Mouse (Mus musculus) liver, embryonic 13.5 days (tissue): ENCODE data around the gene Tnnt3. TPM values are rescaled to one million over a fixed set of nuclear protein-coding genes. Genes with fewer than 3 reads are reported as not detected.

Experiments used
- ATAC-seq: fragments of 200-750 bp; cut with Nextera tagmentation; 2 replicates; pipeline ENCODE4 v1.8.0; 2017; ENCODE audit warnings: low read depth, mild to moderate bottlenecking, moderate number of reproducible peaks, moderate library complexity
- DNase-seq: peaks from one replicate; pipeline ENCODE4 v3.0.0; 2022
- H3K27ac ChIP-seq: fragments of 300-500 bp; sonication (generic); 2 replicates; pipeline ENCODE4 v1.5.1; 2015; ENCODE audit warnings: moderate library complexity, mild to moderate bottlenecking, inconsistent platforms
- H3K27me3 ChIP-seq: fragments of 300-500 bp; sonication (generic); 2 replicates; pipeline ENCODE4 v1.6.1; 2015; ENCODE audit warnings: mild to moderate bottlenecking, inconsistent platforms
- H3K36me3 ChIP-seq: fragments of 300-500 bp; sonication (generic); 2 replicates; pipeline ENCODE4 v1.6.1; 2015; ENCODE audit warnings: mild to moderate bottlenecking, inconsistent platforms
- H3K4me1 ChIP-seq: fragments of 300-500 bp; sonication (generic); replicated peaks from 2 replicates; pipeline ENCODE4 v1.6.1; 2015; ENCODE audit warnings: inconsistent platforms
- H3K4me2 ChIP-seq: fragments of 300-500 bp; sonication (generic); 2 replicates; pipeline ENCODE4 v1.6.1; 2015; ENCODE audit warnings: inconsistent platforms, mild to moderate bottlenecking, moderate library complexity
- H3K4me3 ChIP-seq: fragments of 300-500 bp; sonication (generic); replicated peaks from 2 replicates; pipeline ENCODE4 v1.5.1; 2015; ENCODE audit warnings: mild to moderate bottlenecking, inconsistent platforms
- H3K9ac ChIP-seq: fragments of 300-500 bp; sonication (generic); 2 replicates; pipeline ENCODE4 v1.6.1; 2015; ENCODE audit warnings: mild to moderate bottlenecking, inconsistent platforms
- H3K9me3 ChIP-seq: fragments of 300-500 bp; sonication (generic); replicated peaks from 2 replicates; pipeline ENCODE4 v1.6.1; 2016; ENCODE audit warnings: inconsistent platforms
- WGBS: fragments of 180-500 bp; shearing (Covaris S2); methylation state at CpG from one replicate; pipeline ENCODE4 v1.1.7; 2015; ENCODE audit not compliant: insufficient replicate concordance; 5-methylcytosine and 5-hydroxymethylcytosine counted together
- polyA plus RNA-seq: library from polyadenylated mRNA; unstranded; fragments of >200 nt; fragmentation: Nextera tagmentation; extraction: Ambion mirVana; gene quantifications from 2 replicates; pipeline ENCODE4 v1.2.1, GENCODE M21; 2015

Tnnt3 gene
- polyA plus RNA-seq, 1 experiment from 2014 or later = 2.6 TPM

DNA sequence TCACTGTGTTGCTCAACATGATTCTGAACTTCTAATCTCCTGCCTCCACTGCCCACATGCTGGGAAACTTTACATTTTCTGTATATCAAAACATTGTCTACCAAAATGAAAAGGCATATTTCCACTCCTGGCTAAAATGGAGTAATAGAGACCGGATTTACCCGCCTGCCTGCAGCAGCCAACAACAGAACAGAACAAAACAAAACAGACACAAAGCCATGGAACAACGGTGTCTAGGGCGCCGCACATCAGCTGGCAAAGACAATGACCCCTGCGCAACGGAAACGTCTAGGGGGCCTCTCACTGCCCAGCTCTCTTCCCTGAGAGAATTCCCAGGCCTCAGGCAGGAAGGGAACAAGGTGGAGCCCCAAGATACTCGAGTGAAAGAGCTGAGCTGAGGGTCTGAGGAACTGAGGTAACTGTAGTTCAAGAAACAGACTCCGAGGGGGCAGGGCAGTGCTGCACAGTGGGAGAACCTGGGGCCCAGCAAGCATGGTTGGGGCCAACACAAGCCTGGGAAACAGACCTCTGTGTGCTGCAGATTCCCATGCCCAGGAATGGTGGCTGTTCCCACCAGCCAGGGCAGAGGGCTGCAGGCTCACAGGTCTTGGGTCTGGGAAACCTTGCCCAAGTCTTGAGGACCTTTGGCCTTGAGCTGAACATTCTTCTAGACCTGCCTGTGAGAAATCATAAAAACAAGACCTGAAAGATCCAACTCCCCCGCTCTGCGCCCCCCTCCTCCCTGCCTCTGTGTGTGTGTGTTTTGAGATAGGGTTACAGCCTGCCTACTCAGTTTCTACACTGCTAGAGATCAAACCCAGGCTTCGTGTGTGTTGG is 26.9 kb downstream of the Tnnt3 start:
- ATAC-seq (peak; percentile 73), DNase-seq (peak; percentile 26)
- H3K9me3 ChIP-seq = no peaks in the 10 kb centered on the region
- H3K27me3 ChIP-seq = peaks cover 8% of the 10 kb centered on the region; the same call in 1 of the 2 replicates
- no peaks in the 10 kb centered on the region for H3K36me3 ChIP-seq
- H3K4me3 ChIP-seq = no peak overlapping the region
- no peak overlapping the region for H3K4me2 ChIP-seq
- peak overlapping the region; percentile 62; the same call in 1 of the 2 replicates for H3K27ac ChIP-seq
- 26% methylated on average over 13 of the region's 13 CpGs for WGBS
- H3K9ac ChIP-seq = 0 out of 2 replicates have a peak overlapping the region, but pooled peaks have one; percentile 29
- H3K4me1 ChIP-seq = peaks cover 59% of the 10 kb centered on the region

DNA sequence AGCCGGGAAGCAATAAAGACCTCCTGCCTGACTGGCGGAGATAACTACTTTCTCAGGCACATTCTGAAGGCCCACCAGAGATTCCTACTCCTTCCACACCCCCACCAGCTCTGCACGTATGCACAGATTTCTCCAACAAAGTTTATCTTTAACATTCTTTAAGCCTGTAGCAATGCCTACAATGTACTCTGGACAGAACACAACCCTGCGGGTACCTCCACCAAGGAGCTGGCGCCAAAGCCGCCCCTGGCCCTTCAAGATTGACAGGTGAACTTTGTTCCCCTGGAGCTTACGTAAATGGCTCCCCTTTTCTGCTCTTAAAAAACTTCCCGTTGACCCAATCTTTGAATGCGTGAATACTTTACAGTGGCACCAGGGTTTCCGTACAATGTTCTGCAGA is 30.7 kb downstream of the Tnnt3 start:
- Histone ChIP-seq H3K9ac (no peak overlapping the region), H3K27ac (no peak overlapping the region), H3K27me3 (peaks cover 23% of the 10 kb centered on the region), H3K4me1 (peaks cover 71% of the 10 kb centered on the region), H3K36me3 (no peaks in the 10 kb centered on the region), H3K4me3 (no peak overlapping the region), H3K4me2 (no peak overlapping the region), H3K9me3 (no peaks in the 10 kb centered on the region)
- 40% methylated on average over 10 of the region's 10 CpGs for WGBS
- ATAC-seq = no peak
- peak; percentile 38 for DNase-seq

DNA sequence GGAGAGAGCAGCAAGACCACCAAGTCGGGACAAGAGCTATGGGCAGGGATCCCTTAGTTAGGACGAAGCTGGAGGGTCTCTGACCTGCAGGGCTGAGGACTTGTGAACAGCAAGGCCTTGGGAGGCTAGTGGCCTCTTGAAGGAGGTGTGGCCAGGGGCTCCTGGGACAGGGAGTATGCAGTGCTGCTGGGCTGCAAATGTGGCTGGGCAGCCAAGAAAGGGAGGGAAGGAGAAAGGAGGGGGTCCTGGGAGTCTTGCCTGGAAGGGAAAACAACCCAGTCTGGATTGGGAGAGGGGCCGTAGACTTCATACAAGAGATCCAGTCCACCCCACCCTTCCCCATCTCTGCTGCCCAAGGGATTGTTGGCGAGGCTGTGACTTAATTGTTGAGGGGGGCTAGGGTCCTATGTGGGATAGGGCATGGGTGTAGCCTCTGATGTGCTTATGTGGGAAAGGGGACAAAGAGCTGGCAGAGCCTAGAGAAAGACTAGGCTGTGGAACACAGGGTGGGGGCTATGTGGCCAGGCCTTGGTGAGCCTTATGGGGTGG is 33.4 kb downstream of the Tnnt3 start:
- DNase-seq (no peak), ATAC-seq (no peak)
- peak overlapping the region; percentile 84; the same call in 1 of the 2 replicates for H3K4me3 ChIP-seq
- peak overlapping the region; percentile 86; the same call in 1 of the 2 replicates for H3K4me2 ChIP-seq
- peaks cover 23% of the 10 kb centered on the region for H3K27me3 ChIP-seq
- peaks cover 15% of the 10 kb centered on the region for H3K36me3 ChIP-seq
- H3K9me3 ChIP-seq = no peaks in the 10 kb centered on the region
- no peak overlapping the region for H3K9ac ChIP-seq
- peaks cover 67% of the 10 kb centered on the region for H3K4me1 ChIP-seq
- WGBS = 63% methylated on average over 4 of the region's 4 CpGs
- no peak overlapping the region for H3K27ac ChIP-seq

DNA sequence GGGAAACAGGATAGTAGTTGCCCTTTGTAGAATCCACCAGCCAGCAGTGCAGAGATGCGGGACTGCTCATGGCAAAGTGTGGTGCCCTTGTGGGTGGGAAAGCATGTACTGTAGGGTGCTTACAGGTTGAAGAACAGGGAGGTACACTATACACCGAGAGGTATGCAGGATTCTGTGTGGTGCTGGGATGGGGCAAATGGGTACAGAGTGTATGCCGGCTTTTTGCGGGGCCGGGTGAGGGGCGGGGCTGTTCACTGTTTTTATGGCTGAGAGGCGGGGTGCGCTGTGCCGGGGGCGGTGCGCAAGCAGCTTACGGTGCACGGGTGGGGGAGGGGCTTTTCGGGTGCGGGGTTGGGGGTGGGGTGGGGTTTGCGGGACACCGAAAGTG is 34.0 kb downstream of the Tnnt3 start, which contains the start of gene Mrpl23:
Mrpl23 (plus strand) TSS at position 16 of the 388 bp plus-strand sequence.
- 5% methylated on average over 17 of the region's 17 CpGs for WGBS
- DNase-seq = no peak
- H3K36me3 ChIP-seq = peaks cover 19% of the 10 kb centered on the region

DNA sequence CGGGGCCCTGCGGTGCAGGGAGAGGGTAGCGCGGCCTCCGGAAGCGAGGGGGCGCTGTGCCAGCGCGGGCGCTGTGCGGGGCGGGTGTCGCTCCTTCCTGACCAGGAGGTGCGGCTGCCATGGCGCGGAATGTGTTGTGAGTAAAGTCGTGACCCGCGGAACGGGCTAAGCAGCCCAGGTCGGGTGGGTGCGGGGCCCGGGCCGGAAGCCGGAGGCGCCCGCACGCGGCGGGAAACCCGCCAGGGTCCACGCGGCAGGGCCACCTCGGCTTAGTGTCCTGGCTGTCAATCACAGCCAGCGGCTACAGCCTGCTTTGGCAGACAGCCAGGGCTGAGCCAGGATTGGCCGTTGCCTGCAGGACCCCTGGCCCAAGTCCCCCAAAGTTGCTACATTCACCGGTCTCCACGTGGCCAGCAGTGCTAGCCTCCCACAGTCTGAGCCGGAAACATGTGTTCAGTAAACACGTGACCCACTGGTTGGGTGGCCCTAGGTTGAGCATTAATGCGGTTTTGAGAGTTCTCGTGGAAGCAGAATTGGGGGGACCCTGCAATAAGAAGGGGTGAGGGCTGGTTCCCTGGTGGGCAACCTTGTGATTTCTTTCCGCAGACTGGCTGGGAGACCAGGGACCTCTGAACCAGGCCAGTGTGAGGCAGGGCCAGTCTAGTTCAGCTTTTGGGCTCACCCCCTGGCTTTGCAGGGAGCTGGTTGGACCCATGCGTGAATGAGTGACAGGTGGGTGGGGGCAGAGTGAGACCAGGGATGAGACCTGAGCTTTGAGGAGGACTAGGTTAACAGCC is 34.6 kb downstream of the Tnnt3 start:
- Histone ChIP-seq H3K4me1 (peaks cover 71% of the 10 kb centered on the region), H3K36me3 (peaks cover 19% of the 10 kb centered on the region)

More for the DNA sequence above, 34.0 kb downstream of the Tnnt3 start, which contains the start of gene Mrpl23:
- Histone ChIP-seq H3K27me3 (peaks cover 21% of the 10 kb centered on the region), H3K4me3 (peak within 1 kb of the TSS; percentile 84), H3K4me1 (peaks cover 72% of the 10 kb centered on the region), H3K4me2 (peak within 1 kb of the TSS; percentile 86), H3K9ac (peak within 1 kb of the TSS; percentile 84), H3K9me3 (no peaks in the 10 kb centered on the region), H3K27ac (peak within 1 kb of the TSS; percentile 88)
- peak; percentile 37; the same call in 1 of the 2 replicates for ATAC-seq

DNA sequence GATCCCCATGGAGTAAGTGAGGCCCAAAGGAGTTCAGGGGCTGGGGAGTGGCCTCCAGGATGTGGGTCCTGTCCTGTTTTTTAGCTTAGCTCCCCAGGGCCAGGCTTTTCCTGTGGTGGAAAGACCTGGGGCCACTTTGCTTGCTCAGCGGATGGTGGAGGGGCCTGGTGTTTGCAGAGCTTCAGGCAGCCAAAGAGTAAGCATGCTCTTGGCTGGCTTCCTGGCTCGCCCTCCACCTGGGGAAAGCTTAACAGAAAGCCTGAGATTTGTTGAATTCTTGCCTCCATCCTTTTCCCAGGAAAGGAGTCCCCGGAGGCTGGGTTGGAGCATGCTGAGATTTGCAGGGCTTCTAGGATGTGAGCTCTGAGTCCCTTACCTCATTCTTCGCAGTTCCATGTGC is 36.5 kb downstream of the Tnnt3 start:
- WGBS = 73% methylated on average over 4 of the region's 4 CpGs
- Histone ChIP-seq H3K27ac (peak overlapping the region; percentile 88), H3K9me3 (no peaks in the 10 kb centered on the region), H3K9ac (peak overlapping the region; percentile 26; the same call in 1 of the 2 replicates), H3K4me1 (peaks cover 73% of the 10 kb centered on the region), H3K27me3 (peaks cover 19% of the 10 kb centered on the region), H3K4me3 (no peak overlapping the region), H3K4me2 (no peak overlapping the region), H3K36me3 (peaks cover 31% of the 10 kb centered on the region)
- no peak for ATAC-seq
- DNase-seq = no peak

More for the DNA sequence above, 34.6 kb downstream of the Tnnt3 start:
- peak overlapping the region; percentile 84 for H3K9ac ChIP-seq
- H3K4me2 ChIP-seq = peak overlapping the region; percentile 86
- H3K27me3 ChIP-seq = peaks cover 21% of the 10 kb centered on the region
- H3K4me3 ChIP-seq = peak overlapping the region; percentile 84
- H3K27ac ChIP-seq = peak overlapping the region; percentile 88
- ATAC-seq (peak; percentile 76), DNase-seq (peak; percentile 73)
- WGBS = 1% methylated on average over 44 of the region's 44 CpGs
- H3K9me3 ChIP-seq = no peaks in the 10 kb centered on the region

DNA sequence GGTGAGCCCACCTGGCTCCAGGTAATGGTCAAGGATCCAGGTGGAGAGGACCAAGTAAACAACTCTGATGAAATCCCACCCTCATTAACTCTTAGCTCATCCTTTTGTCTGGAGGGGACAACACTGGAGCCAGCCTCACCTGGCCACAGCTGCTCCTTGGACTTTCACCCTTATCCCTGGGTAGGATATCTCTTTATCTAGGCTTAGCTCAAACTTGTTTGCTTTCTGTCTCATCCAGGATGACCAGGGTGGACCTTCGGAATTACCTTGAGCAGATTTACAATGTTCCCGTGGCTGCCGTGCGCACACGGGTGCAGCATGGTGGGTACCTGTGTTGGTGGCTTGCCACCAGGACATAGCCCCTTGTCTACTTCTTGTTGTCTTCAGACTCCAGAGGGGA is 37.2 kb downstream of the Tnnt3 start:
- peak overlapping the region; percentile 26 for H3K9ac ChIP-seq
- H3K27ac ChIP-seq = peak overlapping the region; percentile 88
- peaks cover 78% of the 10 kb centered on the region for H3K4me1 ChIP-seq
- no peaks in the 10 kb centered on the region for H3K9me3 ChIP-seq
- H3K27me3 ChIP-seq = peaks cover 15% of the 10 kb centered on the region
- peaks cover 35% of the 10 kb centered on the region for H3K36me3 ChIP-seq
- ATAC-seq (no peak), DNase-seq (no peak)
- 77% methylated on average over 5 of the region's 5 CpGs for WGBS
- H3K4me3 ChIP-seq = no peak overlapping the region
- no peak overlapping the region for H3K4me2 ChIP-seq

- Histone ChIP-seq H3K27me3 (peaks cover 2% of the 10 kb centered on the region), H3K27ac (peak overlapping the region; percentile 53), H3K4me1 (peaks cover 84% of the 10 kb centered on the region), H3K4me3 (no peak overlapping the region), H3K9ac (no peak overlapping the region), H3K36me3 (peaks cover 43% of the 10 kb centered on the region), H3K4me2 (no peak overlapping the region), H3K9me3 (no peaks in the 10 kb centered on the region)
- 81% methylated on average over 5 of the region's 5 CpGs for WGBS
- ATAC-seq (no peak), DNase-seq (no peak)
Measured at GRCm38 (mm10) chr7:142537181-142537580, 38.5 kb downstream of the Tnnt3 start.

DNA sequence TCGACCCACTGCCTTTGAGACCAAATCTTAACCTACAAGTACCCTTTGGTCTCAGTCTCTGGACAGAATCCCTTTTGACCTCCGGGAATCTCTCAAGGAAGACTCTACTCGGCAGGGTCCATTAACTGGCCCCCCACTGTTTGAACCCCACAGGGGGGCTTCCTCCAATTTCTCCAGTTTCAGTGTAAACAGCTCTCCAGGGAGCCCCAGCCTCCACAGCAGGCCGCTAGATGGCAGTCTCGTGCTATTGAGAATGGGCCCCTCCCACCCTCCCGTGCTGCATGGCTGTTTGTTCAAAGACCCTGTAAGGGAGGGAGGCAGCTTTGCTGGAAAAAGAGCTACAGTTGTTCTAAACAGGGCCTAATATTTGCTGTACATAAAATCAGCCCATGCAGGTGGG is 39.2 kb downstream of the Tnnt3 start:
- H3K4me2 ChIP-seq = no peak overlapping the region
- peaks cover 84% of the 10 kb centered on the region for H3K4me1 ChIP-seq
- H3K27ac ChIP-seq = peak overlapping the region; percentile 68
- ATAC-seq (peak; percentile 32; the same call in 1 of the 2 replicates), DNase-seq (peak; percentile 42)
- 14% methylated on average over 6 of the region's 6 CpGs for WGBS
- no peaks in the 10 kb centered on the region for H3K27me3 ChIP-seq
- H3K36me3 ChIP-seq = peaks cover 43% of the 10 kb centered on the region
- H3K4me3 ChIP-seq = no peak overlapping the region
- peak overlapping the region; percentile 51; the same call in 1 of the 2 replicates for H3K9ac ChIP-seq
- no peaks in the 10 kb centered on the region for H3K9me3 ChIP-seq

- 44% methylated on average over 4 of the region's 4 CpGs for WGBS
- H3K36me3 ChIP-seq = peaks cover 43% of the 10 kb centered on the region
- no peak for ATAC-seq
- H3K4me2 ChIP-seq = no peak overlapping the region
- no peaks in the 10 kb centered on the region for H3K9me3 ChIP-seq
- peaks cover 85% of the 10 kb centered on the region for H3K4me1 ChIP-seq
- H3K27me3 ChIP-seq = no peaks in the 10 kb centered on the region
- peak overlapping the region; percentile 68 for H3K27ac ChIP-seq
- peak overlapping the region; percentile 51 for H3K9ac ChIP-seq
- DNase-seq = no peak
- no peak overlapping the region for H3K4me3 ChIP-seq
Measured at GRCm38 (mm10) chr7:142538291-142538690, 39.7 kb downstream of the Tnnt3 start.

DNA sequence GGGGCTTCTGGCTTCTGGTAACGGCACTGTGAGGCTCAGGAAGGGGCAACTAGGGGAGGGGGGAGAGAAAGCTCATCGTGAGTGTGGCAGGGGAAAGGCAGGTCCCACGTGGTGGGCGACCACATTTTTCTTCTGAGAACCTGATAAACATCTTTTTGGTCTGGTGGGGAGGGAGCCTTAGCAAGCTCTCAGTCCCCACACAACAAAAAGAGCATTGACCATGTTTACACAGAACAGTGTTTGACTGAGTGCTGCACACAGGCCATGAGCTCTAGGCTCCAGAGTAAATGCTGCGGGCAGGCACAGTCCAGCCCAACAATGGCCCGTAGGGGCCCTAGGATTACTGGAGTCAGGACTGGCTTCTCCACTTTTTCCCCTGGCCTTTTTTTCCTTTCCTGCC is 40.1 kb downstream of the Tnnt3 start:
- H3K36me3 ChIP-seq = peaks cover 43% of the 10 kb centered on the region
- peak overlapping the region; percentile 68 for H3K27ac ChIP-seq
- WGBS = 27% methylated on average over 6 of the region's 6 CpGs
- no peak overlapping the region for H3K4me2 ChIP-seq
- no peaks in the 10 kb centered on the region for H3K27me3 ChIP-seq
- H3K9me3 ChIP-seq = no peaks in the 10 kb centered on the region
- H3K9ac ChIP-seq = peak overlapping the region; percentile 51; the same call in 1 of the 2 replicates
- H3K4me3 ChIP-seq = no peak overlapping the region
- ATAC-seq (0 out of 2 replicates have a peak, but pooled peaks have one; percentile 19), DNase-seq (no peak)
- H3K4me1 ChIP-seq = peaks cover 82% of the 10 kb centered on the region
